Mouse (Mus musculus): ENCODE data around the gene Gm14444.
"Not testable (repeated sequence)": the region's sequence is repeated elsewhere in the genome, so short reads cannot be mapped to it uniquely, and the experiment has no call there.

Gm14444 gene

DNA sequence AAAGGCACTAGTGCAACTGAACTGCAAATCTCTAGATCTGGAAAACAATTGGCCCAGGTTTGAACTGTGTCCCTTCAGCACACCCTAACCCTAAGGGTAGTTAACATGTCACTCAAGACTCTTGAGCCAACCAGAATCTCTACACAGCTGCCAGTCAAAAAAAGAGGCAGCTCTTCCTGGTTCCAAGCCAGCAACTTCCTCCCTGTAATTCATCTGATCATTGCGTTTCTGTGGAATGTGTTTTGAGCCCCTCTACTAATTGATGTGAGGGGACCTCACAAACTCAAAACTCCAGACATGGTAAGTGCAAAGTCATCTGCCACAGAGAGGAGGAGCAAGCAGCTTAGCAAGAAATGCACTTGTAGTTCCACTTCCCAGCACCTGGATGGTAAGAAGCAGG lies at the start of gene Gm14444:
Gm14444 (plus strand) TSS at position 220 of the 400 bp plus-strand sequence.
- in situ Hi-C loops (cut with MboI, MseI) = not testable (repeated sequence)

GRCm38 (mm10) chr2:174965466-174965865 lies 44.6 kb upstream of the Gm14444 start:
- in situ Hi-C loops (cut with MboI, MseI) = not testable (repeated sequence)

GRCm38 (mm10) chr2:175044268-175044667 lies 34.2 kb downstream of the Gm14444 start:
- in situ Hi-C loops (cut with MboI, MseI) = not testable (repeated sequence)

DNA sequence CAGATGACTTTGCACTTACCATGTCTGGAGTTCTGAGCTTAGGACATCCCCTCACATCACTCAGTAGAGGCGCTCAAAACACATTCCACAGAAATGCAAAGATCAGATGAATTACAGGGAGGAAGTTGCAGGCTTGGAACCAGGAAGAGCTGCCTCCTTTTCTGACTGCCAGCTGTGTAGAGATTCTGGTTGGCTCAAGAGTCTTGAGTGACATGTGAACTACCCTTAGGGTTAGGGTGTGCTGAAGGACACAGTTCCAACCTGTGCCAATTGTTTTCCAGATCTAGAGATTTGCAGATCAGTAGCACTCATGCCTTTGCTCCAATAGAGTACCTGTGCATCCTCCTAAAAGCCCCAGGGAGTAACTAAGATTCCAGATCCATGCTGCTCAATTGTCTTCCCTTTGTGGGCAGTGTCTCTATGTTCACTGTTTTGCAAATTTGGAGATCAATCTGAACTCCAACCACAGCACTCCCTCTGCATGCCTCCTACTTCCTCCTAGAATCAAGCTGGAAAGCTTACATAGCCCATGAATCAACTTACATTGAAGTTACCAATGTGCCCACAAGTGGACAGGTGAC lies 57.7 kb downstream of the Gm14444 start, which contains the start of gene Gm14393:
Gm14393 (minus strand) TSS at position 101 of the 581 bp plus-strand sequence.
- in situ Hi-C loops (cut with MboI, MseI) = not testable (repeated sequence)
